Mouse (Mus musculus) hindbrain, embryonic 15.5 days (tissue): ENCODE measurements at regions not wholly inside any gene's neighbourhood (a gene's known extent, or its start where the extent isn't known, plus 50 kb on each side); places are given as distances from the start of the nearest gene placed in this dataset.

Source experiments
- ATAC-seq: fragments of 200-750 bp; cut with Nextera tagmentation; 2 replicates; pipeline ENCODE4 v1.8.0; 2017; ENCODE audit warnings: low read depth, moderate number of reproducible peaks, moderate TSS enrichment; ENCODE audit not compliant: low FRiP score
- H3K27ac ChIP-seq: fragments of 300-500 bp; sonication (generic); replicated peaks from 2 replicates; pipeline ENCODE4 v1.5.1; 2015; ENCODE audit warnings: mild to moderate bottlenecking, inconsistent platforms
- H3K27me3 ChIP-seq: fragments of 300-500 bp; sonication (generic); 2 replicates; pipeline ENCODE4 v1.6.1; 2015; ENCODE audit warnings: control low read depth, inconsistent platforms
- H3K36me3 ChIP-seq: fragments of 300-500 bp; sonication (generic); 2 replicates; pipeline ENCODE4 v1.6.1; 2015; ENCODE audit warnings: control low read depth, inconsistent platforms
- H3K4me1 ChIP-seq: fragments of 300-500 bp; sonication (generic); replicated peaks from 2 replicates; pipeline ENCODE4 v1.6.1; 2015; ENCODE audit warnings: control low read depth, inconsistent platforms
- H3K4me2 ChIP-seq: fragments of 300-500 bp; sonication (generic); 2 replicates; pipeline ENCODE4 v1.6.1; 2015; ENCODE audit warnings: moderate library complexity, mild to moderate bottlenecking, inconsistent platforms
- H3K4me3 ChIP-seq: fragments of 300-500 bp; sonication (generic); 2 replicates; pipeline ENCODE4 v1.5.1; 2015; ENCODE audit warnings: mild to moderate bottlenecking, inconsistent platforms
- H3K9ac ChIP-seq: fragments of 300-500 bp; sonication (generic); 2 replicates; pipeline ENCODE4 v1.6.1; 2015; ENCODE audit warnings: inconsistent platforms
- H3K9me3 ChIP-seq: fragments of 300-500 bp; sonication (generic); 2 replicates; pipeline ENCODE4 v1.6.1; 2016; ENCODE audit warnings: control low read depth, inconsistent platforms
- WGBS: fragments of 180-500 bp; shearing (Covaris S2); methylation state at CpG from one replicate; pipeline ENCODE4 v1.1.7; 2015; 5-methylcytosine and 5-hydroxymethylcytosine counted together

GRCm38 (mm10) chr2:169389611-169390010 lies 197.9 kb downstream of the Gm11011 start:
- H3K36me3 ChIP-seq, result no peaks in the 10 kb centered on the region
- peaks cover 18% of the 10 kb centered on the region for H3K4me1 ChIP-seq
- no peak overlapping the region for H3K9ac ChIP-seq
- H3K4me2 ChIP-seq, result no peak overlapping the region
- peak overlapping the region; percentile 56; the same call in 1 of the 2 replicates for H3K27ac ChIP-seq
- ATAC-seq, result no peak
- no peak overlapping the region for H3K4me3 ChIP-seq
- H3K27me3 ChIP-seq, result no peaks in the 10 kb centered on the region
- no peaks in the 10 kb centered on the region for H3K9me3 ChIP-seq
- 70% methylated on average over 4 of the region's 4 CpGs for WGBS

- Histone ChIP-seq H3K9me3 (no peaks in the 10 kb centered on the region), H3K9ac (no peak overlapping the region), H3K4me3 (no peak overlapping the region), H3K4me1 (peaks cover 18% of the 10 kb centered on the region), H3K36me3 (no peaks in the 10 kb centered on the region), H3K27me3 (no peaks in the 10 kb centered on the region), H3K27ac (no peak overlapping the region), H3K4me2 (no peak overlapping the region)
- no peak for ATAC-seq
- 80% methylated on average over 8 of the region's 8 CpGs for WGBS
Observed at GRCm38 (mm10) chr2:169388569-169388968, 199.0 kb downstream of the Gm11011 start.

- H3K27me3 ChIP-seq, result no peaks in the 10 kb centered on the region
- no peak overlapping the region for H3K4me2 ChIP-seq
- no peak overlapping the region for H3K27ac ChIP-seq
- H3K4me3 ChIP-seq, result no peak overlapping the region
- H3K4me1 ChIP-seq, result peaks cover 18% of the 10 kb centered on the region
- H3K9ac ChIP-seq, result no peak overlapping the region
- 52% methylated on average over 23 of the region's 23 CpGs for WGBS
- no peaks in the 10 kb centered on the region for H3K36me3 ChIP-seq
- no peak for ATAC-seq
- no peaks in the 10 kb centered on the region for H3K9me3 ChIP-seq
Observed at GRCm38 (mm10) chr2:169387765-169388518, 199.6 kb downstream of the Gm11011 start.

GRCm38 (mm10) chr2:169383701-169384100 lies 203.8 kb downstream of the Gm11011 start:
- Histone ChIP-seq H3K4me2 (no peak overlapping the region), H3K9ac (no peak overlapping the region), H3K27me3 (no peaks in the 10 kb centered on the region), H3K4me3 (no peak overlapping the region), H3K36me3 (no peaks in the 10 kb centered on the region), H3K27ac (no peak overlapping the region), H3K9me3 (no peaks in the 10 kb centered on the region), H3K4me1 (0 out of 2 replicates have a peak, but pooled peaks cover 10% of the 10 kb centered on the region)
- no peak for ATAC-seq
- 90% methylated on average over 3 of the region's 3 CpGs for WGBS

GRCm38 (mm10) chr2:169373069-169373468 lies 214.5 kb downstream of the Gm11011 start:
- H3K9ac ChIP-seq, result no peak overlapping the region
- no peaks in the 10 kb centered on the region for H3K9me3 ChIP-seq

GRCm38 (mm10) chr2:169365046-169365445 lies 222.5 kb downstream of the Gm11011 start:
- H3K4me2 ChIP-seq, result no peak overlapping the region

More at GRCm38 (mm10) chr2:169373069-169373468, 214.5 kb downstream of the Gm11011 start:
- no peak for ATAC-seq
- H3K4me1 ChIP-seq, result no peaks in the 10 kb centered on the region
- no peak overlapping the region for H3K27ac ChIP-seq
- no peaks in the 10 kb centered on the region for H3K27me3 ChIP-seq
- 93% methylated on average over 7 of the region's 7 CpGs for WGBS
- no peaks in the 10 kb centered on the region for H3K36me3 ChIP-seq
- no peak overlapping the region for H3K4me3 ChIP-seq
- no peak overlapping the region for H3K4me2 ChIP-seq

GRCm38 (mm10) chr2:169360272-169360671 lies 227.3 kb downstream of the Gm11011 start:
- peak overlapping the region; percentile 46 for H3K4me2 ChIP-seq
- H3K9ac ChIP-seq, result no peak overlapping the region
- no peak for ATAC-seq
- H3K36me3 ChIP-seq, result no peaks in the 10 kb centered on the region
- WGBS, result 23% methylated on average over 15 of the region's 15 CpGs
- no peak overlapping the region for H3K4me3 ChIP-seq
- no peak overlapping the region for H3K27ac ChIP-seq
- H3K27me3 ChIP-seq, result no peaks in the 10 kb centered on the region
- no peaks in the 10 kb centered on the region for H3K9me3 ChIP-seq
- H3K4me1 ChIP-seq, result 0 out of 2 replicates have a peak, but pooled peaks cover 8% of the 10 kb centered on the region

More at GRCm38 (mm10) chr2:169365046-169365445, 222.5 kb downstream of the Gm11011 start:
- Histone ChIP-seq H3K36me3 (no peaks in the 10 kb centered on the region), H3K27ac (no peak overlapping the region), H3K4me1 (0 out of 2 replicates have a peak, but pooled peaks cover 8% of the 10 kb centered on the region), H3K9me3 (no peaks in the 10 kb centered on the region), H3K9ac (no peak overlapping the region), H3K27me3 (no peaks in the 10 kb centered on the region), H3K4me3 (no peak overlapping the region)
- no peak for ATAC-seq
- 59% methylated on average over 4 of the region's 4 CpGs for WGBS

- ATAC-seq, result no peak
- H3K27ac ChIP-seq, result no peak overlapping the region
Observed at GRCm38 (mm10) chr2:169357400-169357799, 230.1 kb downstream of the Gm11011 start.

GRCm38 (mm10) chr2:169351547-169351946 lies 236.0 kb downstream of the Gm11011 start:
- Histone ChIP-seq H3K9me3 (no peaks in the 10 kb centered on the region), H3K27ac (no peak overlapping the region), H3K4me2 (no peak overlapping the region), H3K36me3 (no peaks in the 10 kb centered on the region), H3K4me3 (no peak overlapping the region), H3K4me1 (no peaks in the 10 kb centered on the region), H3K9ac (no peak overlapping the region), H3K27me3 (no peaks in the 10 kb centered on the region)
- ATAC-seq, result no peak
- WGBS, result 86% methylated on average over 7 of the region's 7 CpGs

More at GRCm38 (mm10) chr2:169357400-169357799, 230.1 kb downstream of the Gm11011 start:
- H3K9me3 ChIP-seq, result no peaks in the 10 kb centered on the region
- 0 out of 2 replicates have a peak, but pooled peaks cover 3% of the 10 kb centered on the region for H3K4me1 ChIP-seq
- no peak overlapping the region for H3K4me2 ChIP-seq
- no peak overlapping the region for H3K4me3 ChIP-seq
- no peaks in the 10 kb centered on the region for H3K27me3 ChIP-seq
- H3K36me3 ChIP-seq, result no peaks in the 10 kb centered on the region
- no peak overlapping the region for H3K9ac ChIP-seq
- WGBS, result 58% methylated on average over 10 of the region's 10 CpGs

GRCm38 (mm10) chr2:169346107-169346506 lies 241.4 kb downstream of the Gm11011 start:
- Histone ChIP-seq H3K4me1 (0 out of 2 replicates have a peak, but pooled peaks cover 5% of the 10 kb centered on the region), H3K27me3 (no peaks in the 10 kb centered on the region), H3K27ac (peak overlapping the region; percentile 4; the same call in 1 of the 2 replicates), H3K9ac (no peak overlapping the region), H3K4me3 (no peak overlapping the region), H3K4me2 (no peak overlapping the region), H3K9me3 (no peaks in the 10 kb centered on the region), H3K36me3 (no peaks in the 10 kb centered on the region)
- no peak for ATAC-seq
- WGBS, result 40% methylated on average over 10 of the region's 10 CpGs

- no peaks in the 10 kb centered on the region for H3K27me3 ChIP-seq
- no peaks in the 10 kb centered on the region for H3K36me3 ChIP-seq
- H3K4me1 ChIP-seq, result 0 out of 2 replicates have a peak, but pooled peaks cover 5% of the 10 kb centered on the region
- WGBS, result 88% methylated on average over 5 of the region's 5 CpGs
- H3K4me2 ChIP-seq, result no peak overlapping the region
- H3K9ac ChIP-seq, result no peak overlapping the region
- no peaks in the 10 kb centered on the region for H3K9me3 ChIP-seq
- no peak overlapping the region for H3K27ac ChIP-seq
- no peak for ATAC-seq
- no peak overlapping the region for H3K4me3 ChIP-seq
Observed at GRCm38 (mm10) chr2:169319521-169319920, 268.0 kb downstream of the Gm11011 start.

- 34% methylated on average over 2 of the region's 2 CpGs for WGBS
- ATAC-seq, result no peak
Observed at GRCm38 (mm10) chr2:169314396-169314930, 273.1 kb downstream of the Gm11011 start.

More at GRCm38 (mm10) chr2:169314396-169314930, 273.1 kb downstream of the Gm11011 start:
- Histone ChIP-seq H3K27me3 (no peaks in the 10 kb centered on the region), H3K4me2 (no peak overlapping the region), H3K4me1 (peaks cover 20% of the 10 kb centered on the region), H3K27ac (peak overlapping the region; percentile 57; the same call in 1 of the 2 replicates), H3K9ac (no peak overlapping the region), H3K4me3 (no peak overlapping the region), H3K36me3 (no peaks in the 10 kb centered on the region), H3K9me3 (no peaks in the 10 kb centered on the region)
